Mouse (Mus musculus) kidney, adult 11 months (tissue): ENCODE measurements around the gene Brsk2.
"Not testable (repeated sequence)": the region's sequence is repeated elsewhere in the genome, so short reads cannot be mapped to it uniquely, and the experiment has no call there.

Experiments used
- DNase-seq: peaks from one replicate; pipeline ENCODE4 v3.0.0; 2022

Gene Brsk2

DNA sequence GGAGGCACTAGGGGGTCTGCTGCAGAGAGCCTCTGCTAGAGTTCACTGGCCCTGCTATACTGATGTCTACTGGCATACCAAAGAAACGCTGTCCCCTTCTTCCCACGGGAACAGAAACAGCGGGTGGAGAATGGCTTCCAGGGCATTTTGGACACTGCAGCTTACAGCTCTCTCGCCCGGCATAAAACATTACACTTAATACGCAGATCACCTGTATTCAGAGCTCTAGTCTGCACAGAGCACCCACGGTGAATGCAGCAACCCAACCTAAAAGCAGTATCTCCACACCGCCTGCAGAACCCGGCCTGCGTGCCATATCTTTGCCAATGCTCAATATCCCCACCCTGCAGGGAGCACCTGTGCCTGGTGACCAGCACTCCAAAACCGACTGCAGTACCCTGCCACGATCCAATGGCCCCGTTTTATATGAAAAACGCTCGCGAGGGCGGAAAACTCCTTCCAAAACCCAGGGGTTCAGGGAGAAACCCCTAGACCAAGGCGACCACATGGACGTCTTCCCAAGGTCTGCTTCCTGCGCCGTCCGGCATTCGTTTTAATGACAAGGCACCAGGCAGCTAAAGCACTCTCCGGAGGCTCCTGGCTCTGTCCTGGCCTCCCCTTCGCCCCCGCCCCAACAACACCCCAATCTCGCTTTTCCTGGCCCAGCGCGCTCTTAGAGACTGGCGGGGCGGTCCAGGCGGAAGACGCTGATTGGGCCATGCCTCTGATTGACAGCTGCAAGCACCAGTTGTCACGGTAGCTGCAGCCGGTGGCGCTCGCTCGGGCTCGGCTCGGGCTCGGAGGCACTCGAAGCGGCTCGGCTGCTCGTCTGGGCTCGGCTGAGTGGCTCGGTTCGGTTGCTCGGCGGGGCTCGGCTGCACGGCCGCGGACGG lies at the start of gene Brsk2:
Gene Brsk2, plus strand, starts transcription at position 846 of the 893 bp plus-strand sequence.
- DNase-seq = peak; percentile 94

DNA sequence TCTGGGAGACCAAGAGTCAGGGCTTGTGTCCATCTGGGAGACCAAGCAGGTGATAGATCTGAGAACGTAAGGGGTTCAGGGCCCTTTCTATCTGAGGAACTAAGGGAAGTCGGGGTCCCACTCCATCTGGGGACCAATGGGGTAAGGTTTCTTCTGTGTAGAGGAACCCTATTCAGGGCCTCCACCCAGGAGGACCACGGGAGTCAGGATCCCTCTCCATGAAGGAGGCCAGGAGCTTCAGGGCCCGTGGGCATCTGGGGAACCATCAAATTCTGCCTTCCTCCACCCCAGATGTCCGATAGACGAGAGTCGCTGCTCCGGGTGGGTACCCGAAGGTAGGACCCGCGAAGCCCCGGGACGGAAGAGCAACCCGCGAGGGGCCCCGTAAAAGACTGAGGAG lies 47.7 kb upstream of the Brsk2 start:
- no peak for DNase-seq

DNA sequence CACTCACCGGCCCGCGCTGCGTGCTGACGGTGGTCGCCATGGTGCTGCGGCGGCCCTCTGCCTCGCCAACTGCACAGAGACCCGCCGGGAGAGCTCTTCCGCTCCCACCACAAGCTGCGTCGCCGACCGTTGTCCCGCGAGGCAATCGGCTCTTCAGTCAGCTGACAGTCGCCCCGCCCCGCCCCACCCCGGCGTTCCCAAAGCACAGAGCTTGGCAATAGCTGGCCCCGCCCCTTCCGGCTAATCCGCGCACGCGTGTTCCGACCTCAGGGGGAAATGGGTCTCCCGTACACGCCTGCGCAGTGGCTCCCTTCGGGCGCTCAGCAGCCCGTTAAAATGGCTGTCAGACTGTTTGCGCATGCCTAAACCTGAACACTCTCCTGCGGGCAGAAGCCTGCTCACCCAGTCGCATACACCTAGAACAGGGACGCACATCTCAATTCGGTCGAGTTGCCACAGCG lies 47.3 kb upstream of the Brsk2 start:
- DNase-seq = peak; percentile 98

DNA sequence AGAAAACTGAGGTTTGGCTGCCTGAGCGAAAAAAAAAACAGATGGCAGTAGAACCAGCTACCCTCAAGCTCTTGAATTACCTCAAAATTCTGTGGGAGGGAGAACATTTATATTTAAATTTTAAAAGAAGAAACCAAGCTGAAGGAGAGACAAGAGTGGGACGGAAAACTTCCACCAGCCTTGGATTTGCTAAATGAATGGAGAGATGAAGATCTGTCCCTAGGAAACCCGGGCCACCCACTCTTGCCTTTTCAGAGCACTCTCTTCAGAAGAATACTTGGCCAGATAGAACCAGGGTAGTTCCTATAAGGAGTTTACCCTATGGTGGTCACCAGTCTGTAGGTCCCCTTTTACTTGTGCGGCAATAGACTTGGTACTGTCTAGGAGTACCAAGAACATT lies 46.8 kb upstream of the Brsk2 start:
- no peak for DNase-seq

DNA sequence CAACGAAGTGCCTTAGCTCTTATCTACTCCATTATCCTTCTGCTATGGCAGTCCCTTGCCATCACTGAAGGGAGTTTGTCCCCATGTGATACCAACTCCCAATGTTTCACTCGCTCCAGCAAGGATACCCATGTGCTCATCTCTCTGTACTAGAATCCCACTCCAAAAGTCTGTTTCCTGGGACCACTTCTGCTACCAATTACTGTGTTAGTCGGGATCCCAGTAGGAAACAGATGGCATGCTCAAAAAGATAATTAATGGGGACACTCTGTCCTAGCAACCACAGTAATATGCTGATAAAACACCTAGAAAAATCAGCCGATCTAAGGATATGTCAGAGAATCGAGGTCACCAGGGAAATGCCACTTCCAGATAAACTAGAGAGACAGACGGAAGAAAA lies 41.0 kb upstream of the Brsk2 start:
- DNase-seq = no peak

DNA sequence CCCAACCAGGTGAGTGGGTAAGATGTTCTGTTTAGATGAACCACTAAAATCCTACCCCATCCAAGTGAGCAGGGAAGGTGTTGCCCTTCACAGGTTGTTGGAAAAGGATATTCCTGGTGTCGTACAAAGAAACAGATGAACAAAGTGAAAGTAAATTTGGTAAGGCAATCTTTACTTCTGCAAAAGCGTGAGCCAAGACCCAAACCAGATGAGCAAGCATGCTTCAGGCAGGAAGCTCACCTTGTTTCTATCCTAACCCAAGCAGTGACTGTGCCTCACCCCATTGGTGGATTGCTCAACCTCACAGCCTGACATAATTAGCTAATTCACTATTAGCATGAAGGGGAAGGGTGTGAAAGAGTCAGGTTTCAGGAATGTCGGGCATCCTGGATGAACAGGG lies 38.2 kb upstream of the Brsk2 start:
- DNase-seq = no peak

DNA sequence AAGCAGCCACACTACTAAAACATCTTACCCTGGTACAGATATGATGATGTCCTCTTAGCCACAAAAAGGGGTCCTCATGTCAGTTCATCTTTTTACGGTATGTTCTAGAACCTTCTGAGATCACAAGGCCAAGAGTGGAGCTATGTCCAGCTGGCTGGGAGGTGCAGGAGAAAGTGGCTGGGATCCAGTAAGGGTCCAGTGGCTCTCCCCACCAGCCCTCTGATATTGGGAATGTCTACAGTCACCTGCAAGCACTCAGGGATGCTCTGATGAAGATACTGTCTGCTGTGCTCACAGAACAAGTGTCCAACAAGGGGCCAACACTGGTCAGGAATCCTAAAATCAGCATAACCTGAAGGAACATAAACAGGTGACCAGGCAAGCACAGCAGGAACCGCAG lies 31.1 kb upstream of the Brsk2 start, which contains the start of gene Tollip:
Gene Tollip, minus strand, starts transcription at position 101 of the 400 bp plus-strand sequence.
- no peak for DNase-seq

DNA sequence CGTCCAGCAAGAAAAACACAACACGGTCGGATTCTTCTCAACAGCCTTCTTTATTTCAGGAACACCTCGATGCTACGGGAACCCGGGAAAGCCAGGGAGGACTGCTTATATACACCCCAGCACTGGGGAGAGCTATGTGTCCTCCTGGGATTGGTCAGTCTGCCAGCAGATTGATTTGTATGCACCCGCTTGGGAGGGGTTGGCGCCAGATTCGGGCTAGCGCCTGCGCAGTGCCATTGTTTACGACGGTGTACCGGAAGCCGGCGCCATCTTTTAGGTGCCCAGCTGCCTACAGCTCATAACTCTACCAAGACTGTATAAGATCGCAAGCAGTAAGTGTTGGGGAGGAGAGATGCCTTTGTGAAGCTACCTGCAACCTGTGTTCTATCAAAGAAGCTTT lies 25.4 kb upstream of the Brsk2 start:
- DNase-seq = not testable (repeated sequence)

DNA sequence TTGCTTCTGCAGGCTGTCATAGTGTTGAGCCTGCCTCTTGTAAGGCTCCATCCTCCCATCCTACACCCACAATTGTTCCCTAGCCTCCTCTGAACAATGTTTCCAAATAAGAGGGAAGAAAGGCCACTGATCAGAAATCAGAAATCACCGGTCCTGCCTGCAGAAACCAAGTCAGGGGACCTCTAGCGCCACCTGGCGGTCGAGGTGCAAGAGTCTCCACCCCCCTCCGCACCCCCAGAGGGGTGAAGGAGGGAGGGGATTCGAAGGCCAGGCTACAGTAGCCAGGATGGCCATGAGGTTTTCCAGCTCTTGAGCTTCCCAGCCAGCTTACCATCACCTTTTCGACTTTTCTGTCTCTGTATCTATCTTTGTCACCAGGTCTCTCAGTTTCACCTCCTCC lies 24.6 kb upstream of the Brsk2 start:
- no peak for DNase-seq

DNA sequence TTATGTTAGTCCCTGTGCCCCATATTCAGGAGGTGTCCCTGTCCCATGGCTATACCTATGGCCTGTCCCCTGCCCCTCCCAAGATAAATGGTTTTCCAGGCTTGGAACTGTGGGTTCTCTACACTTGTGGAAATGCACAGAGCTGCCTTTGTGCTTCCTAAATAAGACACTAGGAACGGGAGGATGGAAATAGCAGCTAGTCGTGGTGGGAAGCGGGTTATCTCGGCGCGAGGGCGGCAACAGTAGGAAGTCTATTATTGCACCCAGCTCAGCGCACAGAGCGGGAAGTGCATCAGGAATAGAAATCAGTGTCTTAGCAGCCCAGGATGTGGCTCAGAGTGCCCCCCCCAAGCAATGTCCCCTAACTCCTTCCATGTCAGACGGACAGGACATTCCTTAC lies 20.9 kb upstream of the Brsk2 start:
- no peak for DNase-seq

DNA sequence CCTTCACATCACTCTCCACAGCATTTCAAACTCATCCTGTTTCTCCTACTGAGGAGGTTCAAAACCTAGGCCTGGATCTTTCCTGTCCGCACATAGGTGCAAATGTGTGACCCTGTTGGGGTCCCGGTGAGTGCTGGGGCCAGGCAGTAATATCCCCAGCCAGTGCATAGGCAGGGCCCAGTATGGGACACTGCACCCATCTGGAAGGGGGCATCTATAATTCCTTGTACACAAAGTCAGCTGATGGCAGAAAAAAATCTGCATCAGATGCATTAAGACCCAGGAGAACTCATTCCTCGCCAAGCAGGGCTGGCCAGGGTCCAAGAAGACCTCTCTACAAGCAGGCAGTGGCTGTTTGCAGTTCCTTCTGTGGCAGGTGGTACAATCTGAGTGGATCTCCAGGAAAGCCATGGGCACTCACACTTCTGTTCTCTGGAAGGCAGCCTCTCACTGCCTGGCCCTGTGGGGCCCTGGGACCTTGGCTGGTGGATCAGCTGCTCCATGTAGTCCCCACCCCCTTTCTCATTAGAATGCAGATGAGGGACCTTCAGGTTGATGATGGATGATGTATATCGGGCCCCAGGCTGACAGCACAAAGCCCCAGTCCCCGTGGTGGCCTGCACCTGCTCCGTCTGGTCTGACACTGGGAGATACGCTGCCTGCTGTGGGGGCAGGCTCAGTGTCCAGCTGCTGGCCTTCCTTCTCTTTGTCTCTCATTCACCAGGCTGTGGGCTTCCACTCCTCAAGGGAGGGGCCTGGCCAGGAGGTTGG lies 15.2 kb upstream of the Brsk2 start:
- no peak for DNase-seq

DNA sequence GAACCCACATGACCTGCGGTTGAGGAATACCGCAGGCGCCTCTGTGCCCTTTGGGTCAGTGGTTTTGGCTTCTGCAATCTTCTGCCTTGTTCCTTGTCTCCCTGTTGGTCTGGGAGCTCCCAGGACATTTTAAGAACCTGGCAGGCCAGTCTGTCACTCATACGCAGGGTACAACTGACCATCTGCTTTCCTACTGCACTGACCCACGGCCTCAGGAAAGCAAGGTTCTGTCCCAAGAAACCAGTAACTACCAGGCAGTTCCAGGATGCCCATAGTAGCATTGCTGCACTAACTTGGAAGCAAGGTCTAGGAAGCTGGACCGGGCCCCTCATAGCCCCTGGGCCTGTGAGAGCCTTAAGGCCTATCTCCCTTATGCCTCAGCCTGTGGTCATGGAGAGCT lies 14.6 kb upstream of the Brsk2 start:
- DNase-seq = no peak

DNA sequence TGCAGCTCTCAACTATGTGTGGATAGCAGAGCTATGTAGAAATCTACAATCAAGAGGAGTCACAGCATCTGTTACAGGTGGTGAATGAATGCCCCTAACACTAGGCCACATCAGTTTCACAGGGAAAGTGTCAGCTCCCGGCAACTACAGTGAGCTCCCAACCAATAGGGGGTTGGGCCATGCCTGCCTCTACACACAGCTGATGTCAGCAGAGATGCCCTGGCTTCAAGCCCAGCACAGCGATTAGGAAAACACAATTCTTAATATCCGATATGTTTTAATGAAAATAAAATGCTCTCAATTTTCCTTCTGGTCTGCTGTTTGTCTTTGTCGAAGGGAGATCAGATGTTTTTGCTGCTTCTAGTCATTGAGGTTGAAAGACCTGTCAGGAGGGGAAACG lies 6.1 kb upstream of the Brsk2 start:
- DNase-seq = no peak

DNA sequence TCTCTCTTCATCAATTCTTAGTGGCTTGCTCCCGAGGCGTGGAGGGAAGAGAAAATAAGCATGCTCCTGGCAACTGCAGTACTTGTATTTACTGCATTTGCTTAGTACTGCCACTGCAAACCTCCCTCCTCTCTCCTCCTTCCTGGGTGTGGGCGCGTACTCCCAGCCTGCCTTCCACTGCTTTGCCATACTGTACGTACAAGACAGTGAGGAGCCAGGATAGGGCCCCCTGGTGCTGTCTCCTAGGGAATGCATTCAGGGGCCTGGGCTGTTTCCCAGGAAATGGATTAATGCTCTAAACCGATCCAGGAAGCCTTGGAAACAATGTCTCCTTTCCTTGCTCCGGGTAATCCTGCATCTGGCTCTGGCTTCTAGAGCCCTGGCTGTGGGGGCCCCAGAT lies 3.6 kb upstream of the Brsk2 start:
- no peak for DNase-seq

DNA sequence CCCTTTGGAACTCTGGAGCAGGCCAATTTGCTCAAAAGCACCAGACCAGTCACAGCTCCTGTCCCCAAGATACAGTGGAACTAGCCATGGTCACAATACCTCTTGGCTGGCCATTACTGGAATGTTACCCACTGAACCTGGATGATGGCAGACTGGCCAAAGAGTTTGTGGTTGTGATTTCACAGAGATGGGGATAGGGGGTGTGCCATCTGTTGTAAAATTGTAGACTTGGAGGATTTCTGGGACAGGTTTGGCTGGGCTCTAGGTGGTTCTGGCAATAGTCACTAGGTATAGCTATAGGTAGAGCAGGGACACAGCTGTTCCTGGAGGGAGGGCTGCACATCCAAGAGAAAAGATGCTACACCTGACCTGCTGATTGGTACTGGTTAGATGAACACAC lies 2.0 kb upstream of the Brsk2 start:
- DNase-seq = no peak

DNA sequence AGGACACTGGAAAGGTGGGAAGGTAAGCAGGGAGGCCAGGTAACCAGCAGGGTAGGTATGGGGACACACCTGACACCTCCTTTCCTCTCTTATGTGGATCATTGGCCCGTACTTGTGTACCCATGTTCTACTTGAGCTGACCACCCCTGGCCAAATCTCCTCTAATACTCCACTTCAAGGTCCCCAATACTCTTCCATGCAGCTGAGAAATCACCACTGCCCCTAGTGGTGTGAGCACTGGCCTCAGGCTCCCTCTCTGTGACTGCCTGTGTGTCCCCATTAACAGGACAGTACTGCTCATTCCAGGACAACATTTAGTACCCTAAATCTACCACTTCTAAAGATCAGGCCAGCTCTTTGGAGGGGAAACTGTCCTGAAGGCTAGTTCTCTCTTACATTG lies 1.5 kb upstream of the Brsk2 start:
- DNase-seq = no peak

DNA sequence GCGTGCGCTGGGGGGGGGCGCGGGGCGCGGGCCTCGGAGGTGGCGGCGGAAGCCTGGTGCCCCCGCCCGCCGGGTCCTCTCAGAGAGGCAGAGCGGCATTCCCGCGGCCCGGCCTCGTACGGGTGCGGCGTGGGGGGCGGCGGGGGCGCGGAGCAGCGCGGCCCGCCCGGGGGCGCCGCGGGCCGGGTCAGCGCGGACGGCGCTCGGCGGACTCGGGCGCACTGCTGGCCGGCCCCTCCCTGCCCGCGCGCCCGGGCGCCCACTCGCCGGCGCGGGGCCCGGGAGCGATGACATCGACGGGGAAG lies 200 bp downstream of the Brsk2 start:
- DNase-seq = no peak

DNA sequence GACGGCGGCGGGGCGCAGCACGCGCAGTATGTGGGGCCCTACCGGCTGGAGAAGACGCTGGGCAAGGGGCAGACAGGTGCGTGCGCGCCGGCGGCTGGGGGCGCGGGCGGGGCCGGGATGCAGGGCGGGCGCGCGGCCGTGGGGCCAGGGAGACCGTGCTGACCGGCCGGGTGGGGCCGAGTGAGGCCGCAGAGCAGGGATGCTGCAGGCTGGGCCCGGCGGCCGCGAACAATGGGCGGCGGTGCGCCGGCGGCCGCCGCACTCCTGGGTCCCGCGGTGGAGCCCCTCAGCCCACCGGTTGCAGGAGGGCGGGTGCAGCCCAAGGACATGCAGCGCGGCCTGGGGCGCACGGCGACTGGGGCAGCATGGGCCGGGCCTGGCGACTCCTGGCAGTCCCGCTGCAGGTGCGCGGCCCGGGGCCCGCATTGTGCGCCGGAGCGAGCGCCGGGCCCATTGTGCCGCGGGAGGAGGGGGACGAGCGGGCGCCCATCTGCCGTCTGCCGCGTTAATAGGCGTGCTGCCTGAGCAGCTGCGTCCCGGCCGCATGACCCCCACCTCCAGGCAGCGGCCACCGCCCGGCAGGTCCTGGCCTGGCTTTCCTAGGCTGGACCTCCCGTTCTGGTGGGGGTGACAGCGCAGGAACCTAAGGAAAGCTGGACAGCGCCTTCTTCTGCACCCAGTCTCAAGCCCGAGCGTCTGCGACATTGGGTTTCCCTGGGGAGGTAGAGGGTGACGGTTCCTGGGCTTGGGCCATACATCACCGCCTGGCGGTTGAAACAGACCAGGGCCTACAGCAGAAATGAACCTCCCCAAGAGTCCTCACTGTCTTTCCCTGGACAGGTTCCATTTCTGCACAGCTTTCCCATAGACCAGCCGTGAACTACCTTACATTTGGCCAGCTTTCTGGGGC lies 808 bp downstream of the Brsk2 start:
- DNase-seq = no peak

DNA sequence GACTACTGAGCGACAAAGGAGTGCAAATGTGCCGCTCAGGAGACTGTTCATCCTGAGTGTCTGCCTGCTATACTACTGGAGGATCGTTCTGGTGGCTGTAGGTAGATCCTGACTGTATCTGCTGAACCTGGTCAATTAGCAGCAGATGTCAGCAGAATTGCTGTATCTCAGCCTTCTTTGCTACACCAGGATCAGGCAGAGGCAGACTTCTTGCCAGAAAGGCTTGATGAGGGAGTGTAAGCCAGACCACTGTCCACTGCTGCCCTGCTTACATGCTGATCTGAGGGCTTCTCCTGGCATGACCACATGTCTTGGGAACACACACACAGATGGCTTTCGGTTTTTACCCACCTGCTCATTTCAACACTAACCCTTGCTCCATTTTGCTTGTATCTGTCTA lies 2.3 kb downstream of the Brsk2 start:
- no peak for DNase-seq

DNA sequence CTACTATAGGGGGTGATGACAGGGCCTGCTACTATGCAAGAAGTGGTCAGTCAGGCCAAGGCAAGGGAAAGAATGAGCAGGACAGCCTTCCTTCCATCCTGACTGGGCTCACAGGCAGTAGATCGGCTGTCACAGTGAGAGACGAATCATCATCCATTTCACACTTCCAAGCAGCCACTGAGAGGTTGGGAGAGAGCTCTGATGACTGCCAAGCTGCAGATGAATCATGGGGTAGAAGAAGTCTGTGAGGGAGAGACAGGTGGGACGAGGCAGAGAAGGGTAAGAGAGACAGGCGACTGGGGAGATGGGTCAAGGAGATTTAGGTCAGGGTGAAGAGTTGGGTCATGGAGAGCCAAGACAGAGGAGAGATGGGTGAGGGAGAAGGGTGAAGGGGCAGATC lies 3.4 kb downstream of the Brsk2 start:
- DNase-seq = no peak

DNA sequence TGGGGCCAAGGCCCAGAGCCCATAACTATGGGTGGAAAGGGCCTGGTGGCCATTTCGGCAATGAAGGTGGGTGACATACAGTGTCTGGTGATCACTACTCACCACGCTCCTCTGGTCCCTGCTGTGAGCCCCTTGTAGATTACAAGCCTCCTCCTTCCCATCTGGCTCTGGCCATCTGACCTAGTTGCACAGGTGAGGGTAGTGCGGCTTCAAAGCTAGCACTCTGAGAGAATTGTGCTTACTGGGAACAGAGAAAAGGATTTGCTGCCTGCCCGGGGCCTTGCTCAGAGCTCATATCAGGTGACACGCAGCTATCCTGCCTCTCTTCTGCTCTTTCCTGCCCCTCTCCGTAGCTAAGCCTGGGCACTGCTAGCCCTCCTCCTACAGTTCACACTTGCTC lies 4.1 kb downstream of the Brsk2 start:
- DNase-seq = no peak

DNA sequence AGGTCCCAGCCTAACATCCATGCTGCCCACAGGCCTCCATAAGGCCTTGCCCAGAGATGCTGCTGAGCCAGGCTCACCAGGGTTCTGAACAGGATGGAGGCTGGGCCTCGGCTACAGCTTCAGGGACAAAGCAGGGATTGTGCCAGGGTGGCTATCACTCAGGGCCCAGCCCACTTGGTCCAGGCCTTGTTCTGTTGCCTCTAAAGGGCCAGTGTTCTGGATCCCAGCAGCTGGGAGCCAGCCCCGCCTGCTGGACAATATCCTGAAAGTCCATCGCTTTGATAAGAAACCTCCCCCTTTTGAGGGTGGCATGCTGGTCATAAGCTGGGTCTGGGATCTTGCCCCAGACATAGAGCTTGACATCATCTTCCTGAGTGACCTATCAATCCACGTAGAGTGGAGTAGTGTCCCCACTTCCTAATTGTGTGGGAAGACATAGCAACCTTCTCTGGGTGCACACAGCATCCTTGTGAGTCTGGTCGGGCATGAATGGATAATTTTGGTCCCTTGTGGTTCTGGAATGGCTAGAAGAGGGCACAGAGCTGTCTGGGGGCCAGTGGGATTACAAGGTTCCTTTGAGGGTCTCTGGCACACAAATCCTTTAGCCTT lies 6.1 kb downstream of the Brsk2 start:
- DNase-seq = no peak

DNA sequence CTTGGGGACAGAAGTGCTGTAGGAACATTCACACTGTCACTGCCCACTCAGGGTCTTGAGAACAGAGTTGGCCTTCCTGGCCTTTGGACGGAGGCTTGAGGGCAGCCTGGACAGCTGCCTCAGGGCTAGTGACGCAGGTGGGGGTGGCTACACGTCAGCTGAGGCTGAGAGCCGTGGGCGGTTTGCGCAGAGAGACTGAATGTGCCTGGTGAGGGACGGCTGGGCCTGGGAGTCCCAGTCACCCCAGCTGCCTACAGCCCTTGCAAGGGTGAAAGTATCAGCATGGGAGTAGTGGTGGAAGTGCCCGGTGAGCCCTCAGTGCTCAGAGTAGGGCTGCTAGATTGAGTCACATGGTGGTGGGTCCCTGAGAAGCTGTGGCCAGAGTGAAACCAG lies 6.6 kb downstream of the Brsk2 start:
- DNase-seq = no peak
